Mouse (Mus musculus): Measurements from ENCODE around the gene Depdc7. TPM values are rescaled to one million over a fixed set of nuclear protein-coding genes. Genes with fewer than 3 reads are reported as not detected.

The Depdc7 gene
- total RNA-seq, 2 experiments from 2014 or later, result 0.89 to 1.2 TPM

DNA sequence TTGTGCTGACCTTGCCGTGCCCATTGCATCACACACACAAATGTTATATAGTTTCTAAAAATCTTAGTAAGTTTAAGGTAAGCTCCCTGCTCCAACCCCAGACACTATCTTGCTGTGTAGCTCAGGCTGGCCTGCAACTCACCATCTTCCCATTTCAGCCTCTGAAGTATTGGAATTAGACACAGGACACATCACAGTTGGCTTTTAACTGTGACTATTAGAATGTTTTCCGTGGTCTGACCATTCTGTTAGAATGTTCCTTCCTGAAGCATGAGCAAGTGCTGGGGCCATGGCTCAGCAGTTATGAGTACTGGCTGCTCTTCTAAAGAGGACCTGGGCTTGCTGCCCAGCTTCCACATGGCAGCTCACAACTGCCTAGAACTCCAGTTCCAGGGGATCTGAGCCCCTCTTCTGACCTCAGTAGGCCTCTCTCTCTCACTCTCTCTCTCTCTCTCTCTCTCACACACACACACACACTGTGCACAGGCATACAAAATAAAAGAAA lies 25.4 kb downstream of the Depdc7 start:
- no peak for DNase-seq
- intact Hi-C loops (cut with DNase I), result no loop called here

DNA sequence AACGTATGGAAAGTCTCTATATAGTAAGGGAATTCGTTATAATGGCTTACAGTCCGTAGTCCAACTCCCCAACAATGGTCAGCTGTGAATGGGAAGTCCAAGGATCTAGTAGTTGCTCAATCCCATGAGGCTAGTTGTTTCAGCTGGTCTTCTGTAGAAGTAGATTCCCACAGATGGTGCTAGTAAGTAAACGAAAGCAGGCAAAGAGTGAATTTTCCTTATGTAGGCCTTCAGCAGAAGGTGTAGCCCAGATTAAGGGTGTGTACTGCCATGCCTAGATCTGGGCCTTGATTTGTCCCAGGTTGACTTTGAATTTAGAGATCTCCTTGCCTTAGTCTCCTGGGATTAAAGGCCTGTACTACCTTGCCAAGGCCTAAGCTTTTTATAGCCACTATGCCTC lies 26.4 kb downstream of the Depdc7 start, which contains the start of gene Pin1rt1:
TSS of gene Pin1rt1 (minus strand) at position 101 of the 400 bp plus-strand sequence.
- intact Hi-C loops (cut with DNase I), result no loop called here
- no peak for DNase-seq

DNA sequence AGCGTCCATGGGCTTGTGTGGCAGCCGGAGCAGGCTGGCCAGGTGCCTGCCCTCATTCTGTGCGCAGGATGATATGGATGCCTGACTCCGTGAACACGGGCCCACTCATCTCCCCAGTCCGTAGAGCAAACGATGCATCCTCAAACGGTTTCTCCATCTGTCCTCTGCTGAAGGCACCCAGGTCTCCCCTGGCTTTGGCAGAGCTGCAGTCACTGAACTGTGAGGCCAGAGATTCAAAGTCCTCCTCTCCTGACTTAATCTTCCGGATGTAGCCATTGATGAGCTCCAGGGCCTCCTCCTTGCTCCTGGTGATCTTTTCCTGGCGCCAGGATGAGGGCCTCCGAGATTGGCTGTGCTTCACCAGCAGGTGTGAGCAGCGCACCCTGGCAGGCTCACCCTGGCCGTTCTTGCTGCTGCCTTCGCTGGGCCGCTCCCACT lies 28.4 kb downstream of the Depdc7 start:
- intact Hi-C loops (cut with DNase I), result no loop called here
- peak; percentile 63 for DNase-seq

DNA sequence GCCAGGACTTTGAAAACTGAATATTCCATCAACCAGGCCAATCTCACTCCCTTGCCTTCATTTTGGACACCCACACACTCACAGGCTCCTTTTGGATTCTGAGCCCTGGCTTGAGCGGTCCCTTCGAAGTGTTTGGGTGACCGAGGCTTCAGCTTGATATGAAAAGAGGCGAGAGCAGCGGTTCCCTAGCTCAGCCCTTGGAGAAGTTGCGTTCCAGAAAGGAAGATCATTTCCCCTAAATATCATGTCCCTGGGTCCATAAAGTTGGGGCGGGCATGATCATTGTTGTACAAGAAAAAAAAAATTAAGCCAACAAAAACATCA lies 30.2 kb downstream of the Depdc7 start:
- no peak for DNase-seq
- intact Hi-C loops (cut with DNase I), result no loop called here

DNA sequence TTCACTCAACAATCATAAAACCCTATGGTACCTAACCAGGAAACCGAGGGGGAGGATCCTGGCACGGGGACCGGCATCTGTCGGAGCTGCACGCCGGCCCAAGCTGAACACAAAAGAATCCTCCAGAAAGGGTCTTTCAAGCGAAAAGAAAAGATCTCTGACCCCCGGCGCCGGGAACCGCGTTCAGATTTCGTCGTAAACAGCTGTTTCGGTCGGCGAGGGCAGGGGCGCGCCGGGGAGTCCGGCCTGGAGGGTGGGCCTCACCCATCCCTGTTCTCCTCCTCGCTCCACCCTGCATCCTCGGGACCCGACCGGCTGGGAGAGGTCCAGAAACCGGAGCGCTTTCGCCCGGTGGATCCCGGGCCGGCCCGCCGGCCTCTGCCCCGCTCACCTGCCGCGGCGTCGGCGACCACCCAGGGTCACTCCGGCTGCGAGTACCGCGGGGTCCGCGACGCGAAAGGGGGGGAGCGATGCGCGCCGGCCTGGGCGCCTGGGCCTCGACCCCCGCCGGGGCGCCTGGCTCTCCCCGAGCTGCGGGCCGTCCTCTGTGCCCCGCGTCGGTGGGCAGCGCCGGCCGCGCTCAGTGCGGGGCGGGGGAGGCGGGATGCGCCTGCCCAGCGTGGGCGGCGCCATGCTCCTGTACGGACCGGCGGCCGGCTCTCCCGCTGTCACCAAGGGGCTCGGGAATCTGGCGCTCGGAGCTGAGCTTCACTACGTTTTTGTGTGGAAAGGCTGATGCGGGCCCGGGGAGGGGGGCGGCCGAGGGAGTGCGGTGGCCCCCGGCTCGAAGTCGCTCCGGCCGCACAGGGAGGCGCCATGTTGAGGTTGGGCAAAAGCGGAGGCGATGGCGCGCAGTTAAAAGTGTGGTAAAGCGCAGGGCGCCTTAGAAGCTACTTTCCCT lies 30.8 kb downstream of the Depdc7 start, which contains the start of gene Tcp11l1:
TSS of gene Tcp11l1 (minus strand) at position 585 of the 901 bp plus-strand sequence.
- intact Hi-C loops (cut with DNase I), result no loop called here
- DNase-seq, result peak; percentile 68

DNA sequence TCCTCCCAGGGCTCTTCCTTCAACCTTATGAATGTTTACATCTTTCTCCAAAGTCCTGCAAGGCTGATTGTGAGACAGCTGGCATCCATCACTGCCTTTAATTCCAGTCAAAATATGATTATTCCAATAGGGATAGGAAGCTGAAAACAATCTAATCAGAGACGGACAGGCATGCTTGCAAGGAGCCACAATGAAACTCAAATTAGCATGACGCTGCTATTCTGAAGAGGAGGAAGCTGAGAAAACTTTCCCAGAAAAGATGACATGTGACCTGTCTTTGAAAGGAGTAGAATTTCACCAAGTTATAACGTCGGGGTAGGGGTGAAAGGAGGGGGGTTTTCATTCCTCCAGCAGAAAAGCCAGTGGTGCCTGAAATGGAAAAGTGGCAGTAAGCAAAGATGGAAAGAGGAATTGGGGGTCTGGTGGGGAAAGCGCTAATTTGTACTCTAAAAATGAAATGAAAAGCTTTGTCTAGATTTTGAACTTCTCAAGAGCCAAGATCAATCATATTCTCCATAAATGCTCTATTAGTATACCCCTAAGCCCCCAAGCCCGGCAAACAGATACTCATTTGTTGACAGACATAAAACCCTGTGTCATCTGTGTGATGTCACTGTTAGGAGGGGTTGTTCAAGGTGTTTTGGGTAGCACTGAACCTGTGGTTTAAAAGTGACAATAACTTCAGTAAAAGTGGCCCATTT lies 31.9 kb downstream of the Depdc7 start:
- intact Hi-C loops (cut with DNase I), result no loop called here
- DNase-seq, result no peak

DNA sequence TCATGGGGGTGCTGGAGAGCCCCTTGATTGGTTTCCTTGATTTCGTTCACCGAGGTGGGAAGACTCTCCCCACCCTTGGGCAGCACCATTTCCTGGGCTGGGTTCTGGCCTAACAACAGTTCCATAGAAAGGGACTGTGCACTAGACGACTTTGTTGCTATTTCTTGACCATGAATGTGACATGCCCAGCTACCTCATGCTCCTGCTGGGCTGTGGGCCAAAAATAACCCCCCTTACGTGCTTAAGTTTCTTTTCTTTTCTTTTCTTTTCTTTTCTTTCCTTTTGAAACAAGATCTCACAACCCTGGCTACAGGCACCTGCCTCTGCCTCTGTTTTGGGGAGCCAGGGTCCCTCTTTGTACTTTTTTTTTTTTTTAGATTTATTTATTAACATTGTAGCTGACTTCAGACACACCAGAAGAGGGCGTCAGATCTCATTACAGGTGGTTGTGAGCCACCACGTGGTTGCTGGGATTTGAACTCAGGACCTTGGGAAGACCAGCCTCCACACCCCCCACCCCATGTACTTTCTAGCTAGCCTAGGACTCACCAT lies 32.8 kb downstream of the Depdc7 start:
- intact Hi-C loops (cut with DNase I), result no loop called here

DNA sequence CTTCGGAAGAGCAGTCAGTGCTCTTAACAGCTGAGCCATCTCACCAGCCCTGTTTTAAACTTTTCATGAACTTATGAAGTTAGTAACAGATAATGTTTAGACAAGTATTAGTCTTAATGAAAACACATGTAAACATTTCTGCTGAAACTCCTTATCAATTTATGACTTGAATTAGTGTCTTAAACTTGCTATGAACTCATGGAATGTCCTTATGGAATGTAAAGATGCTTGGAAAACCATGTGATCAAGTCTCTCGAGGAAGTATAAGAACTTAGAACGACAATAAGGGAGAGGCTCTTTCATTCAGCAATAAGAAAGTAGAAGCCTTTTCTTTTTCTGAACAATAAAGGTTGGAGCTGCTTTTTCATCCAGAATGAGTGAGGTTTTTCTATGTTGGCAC lies 38.3 kb downstream of the Depdc7 start:
- no peak for DNase-seq
- intact Hi-C loops (cut with DNase I), result no loop called here

More for the DNA sequence above, 32.8 kb downstream of the Depdc7 start:
- no peak for DNase-seq

DNA sequence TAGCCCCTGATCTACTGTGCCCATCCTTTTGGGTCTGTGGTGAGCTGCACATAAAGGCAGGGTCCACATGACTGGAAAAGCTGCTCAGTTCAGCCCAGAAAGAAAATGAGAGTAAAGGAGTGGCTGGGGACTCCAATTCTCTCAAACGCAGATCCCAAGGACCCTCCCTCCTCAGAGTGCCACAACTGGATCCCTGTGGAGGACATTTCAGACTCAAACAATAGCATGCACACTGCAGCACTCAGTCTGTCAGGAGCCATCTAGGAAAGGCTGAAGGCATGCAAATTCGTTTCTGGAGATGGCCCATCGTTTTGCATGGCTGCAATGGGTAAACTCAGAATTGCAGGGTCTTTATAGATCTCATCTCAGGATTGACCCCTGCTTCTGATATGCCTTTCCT lies 39.5 kb downstream of the Depdc7 start:
- DNase-seq, result no peak
- intact Hi-C loops (cut with DNase I), result no loop called here

DNA sequence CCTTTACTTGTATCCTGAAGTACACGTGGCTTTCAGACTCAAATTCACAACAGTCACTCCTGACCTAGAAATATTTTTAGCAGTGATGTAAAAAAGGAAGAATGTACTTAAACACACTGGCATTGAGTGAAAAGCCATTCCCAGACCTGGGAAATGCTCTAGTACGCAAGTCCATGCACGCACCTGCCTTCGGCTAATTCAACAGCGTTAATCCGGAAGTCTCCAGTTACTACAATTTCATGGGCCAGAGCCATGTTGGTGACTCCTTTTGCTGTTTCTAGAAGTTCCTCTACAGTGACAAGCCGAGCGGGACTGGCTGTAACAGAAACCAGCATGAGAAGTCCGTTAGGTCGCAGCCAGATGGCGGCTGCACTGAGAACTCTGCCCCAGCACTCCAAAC lies 43.0 kb downstream of the Depdc7 start:
- no peak for DNase-seq
- intact Hi-C loops (cut with DNase I), result no loop called here

DNA sequence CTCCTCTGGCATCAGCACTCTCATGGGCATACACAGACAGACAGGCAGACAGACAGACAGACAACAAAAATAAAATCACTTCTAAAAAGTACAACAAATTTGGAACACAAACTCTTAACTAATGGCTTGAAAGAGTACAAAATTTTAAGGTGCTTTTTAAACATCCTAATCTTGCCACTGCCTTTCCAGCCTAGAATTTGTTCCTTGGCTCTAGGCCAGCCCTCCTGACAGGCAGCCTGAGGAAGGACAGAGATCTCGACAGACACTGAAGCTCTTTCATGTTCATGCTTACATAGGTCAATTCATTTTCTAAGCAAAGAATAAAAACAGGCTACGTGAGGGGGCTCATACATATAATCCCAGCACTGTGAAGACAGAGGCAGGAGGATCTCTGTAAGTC lies 50.1 kb downstream of the Depdc7 start:
- DNase-seq, result no peak
- intact Hi-C loops (cut with DNase I), result no loop called here

DNA sequence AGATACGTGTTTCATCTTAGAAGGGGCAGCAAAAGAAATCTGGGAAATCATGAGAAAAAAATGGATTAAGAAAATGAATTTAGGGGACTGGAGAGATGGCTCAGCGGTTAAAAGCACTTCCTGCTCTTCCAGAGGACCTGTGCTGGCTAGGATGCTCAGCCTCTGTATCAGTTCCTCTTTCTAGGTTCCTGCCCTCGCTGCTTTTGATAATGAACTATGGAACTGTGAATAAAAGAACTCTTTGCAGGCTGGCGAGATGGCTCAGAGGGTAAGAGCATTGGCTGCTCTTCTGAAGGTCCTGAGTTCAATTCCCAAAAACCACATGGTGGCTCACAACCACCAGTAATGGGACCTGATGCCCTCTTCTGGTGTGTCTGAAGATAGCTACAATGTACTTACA lies 52.0 kb downstream of the Depdc7 start:
- DNase-seq, result no peak

DNA sequence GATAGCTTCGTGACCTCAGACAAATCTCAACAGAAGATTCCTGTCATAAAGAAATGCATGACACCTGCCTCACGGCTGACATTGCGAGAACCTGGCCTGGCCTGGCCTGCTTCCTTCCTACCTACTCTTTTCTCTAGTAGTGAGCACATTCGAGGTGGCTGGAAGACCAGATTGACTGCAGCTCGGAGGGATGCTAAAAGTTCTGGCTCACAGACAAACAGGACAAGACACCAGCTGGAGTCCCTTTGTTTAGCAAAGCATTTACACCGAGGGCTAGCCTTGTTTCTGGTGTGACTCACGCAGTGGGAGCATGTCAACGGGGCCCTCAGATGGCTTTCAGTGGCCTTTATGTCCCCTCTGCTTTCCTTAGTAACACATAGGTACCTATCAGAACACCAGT lies 54.0 kb downstream of the Depdc7 start:
- no peak for DNase-seq
- intact Hi-C loops (cut with DNase I), result loop anchor here (5.0 kb wide), 1 partner anchor 89 kb away; no protein-coding TSS in a partner anchor

More for the DNA sequence above, 52.0 kb downstream of the Depdc7 start:
- intact Hi-C loops (cut with DNase I), result no loop called here

DNA sequence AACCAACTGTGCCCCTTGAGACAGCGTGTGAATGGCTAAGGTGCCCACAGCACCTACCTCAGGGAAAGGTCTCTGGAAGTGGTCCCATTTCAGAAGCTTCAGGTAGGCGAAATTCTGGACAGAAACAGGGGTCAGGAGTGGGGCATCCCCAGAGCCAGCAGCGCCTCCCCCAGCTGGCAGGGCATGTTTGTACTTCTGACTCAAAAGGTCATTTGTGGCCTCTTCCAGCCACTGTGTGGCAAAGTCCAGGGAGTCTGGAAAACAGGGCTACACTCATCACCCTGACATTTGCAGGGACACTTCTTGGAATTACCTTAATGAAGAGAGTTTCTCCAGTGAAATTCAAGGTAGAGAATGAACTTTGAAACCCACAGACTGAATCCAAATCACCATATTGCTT lies 54.4 kb downstream of the Depdc7 start:
- intact Hi-C loops (cut with DNase I), result loop anchor here (5.0 kb wide), 1 partner anchor 89 kb away; no protein-coding TSS in a partner anchor

DNA sequence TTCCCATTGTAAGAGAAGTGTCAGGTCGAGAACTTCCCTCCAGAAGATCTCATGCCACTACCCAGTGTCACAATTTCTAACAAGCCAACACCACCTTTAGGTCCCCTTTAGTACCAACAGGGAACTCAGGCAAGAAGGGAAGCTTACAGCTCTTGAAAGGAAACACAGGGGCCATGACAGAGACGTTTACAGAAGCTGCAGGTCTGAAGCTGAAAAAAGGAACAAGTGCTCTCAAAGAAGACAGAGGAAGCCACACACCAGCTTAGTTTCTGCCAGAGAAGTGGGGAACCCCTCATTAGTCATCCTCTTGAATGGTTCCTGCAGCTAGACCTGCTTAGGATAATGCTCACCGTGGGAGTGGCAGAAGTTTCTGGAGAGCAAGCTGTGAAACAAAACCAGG lies 55.4 kb downstream of the Depdc7 start:
- intact Hi-C loops (cut with DNase I), result loop anchor here (5.0 kb wide), 1 partner anchor 90 kb away; no protein-coding TSS in a partner anchor
- no peak for DNase-seq

More for the DNA sequence above, 54.4 kb downstream of the Depdc7 start:
- DNase-seq, result no peak

DNA sequence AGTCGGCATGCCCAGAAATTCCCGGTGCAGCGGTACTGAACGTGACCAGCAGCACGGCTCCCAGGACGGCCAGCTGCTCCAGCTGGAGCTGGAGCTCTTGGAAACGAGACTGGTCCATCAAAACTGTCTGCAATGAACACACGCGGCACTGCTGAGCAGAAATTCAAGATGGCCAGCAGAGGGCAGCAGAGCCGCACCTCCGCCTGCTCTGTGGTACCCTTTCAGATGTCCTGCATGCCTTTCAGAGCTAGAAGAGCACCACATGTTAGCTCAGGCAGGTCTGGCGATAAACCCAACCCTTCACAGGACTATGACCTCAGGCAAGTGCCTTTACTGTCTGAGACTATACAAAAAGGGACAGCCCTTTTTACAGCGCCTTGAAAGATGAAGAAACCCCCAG lies 57.3 kb downstream of the Depdc7 start:
- intact Hi-C loops (cut with DNase I), result loop anchor here (5.0 kb wide), 1 partner anchor 92 kb away; no protein-coding TSS in a partner anchor
- DNase-seq, result peak; percentile 83

DNA sequence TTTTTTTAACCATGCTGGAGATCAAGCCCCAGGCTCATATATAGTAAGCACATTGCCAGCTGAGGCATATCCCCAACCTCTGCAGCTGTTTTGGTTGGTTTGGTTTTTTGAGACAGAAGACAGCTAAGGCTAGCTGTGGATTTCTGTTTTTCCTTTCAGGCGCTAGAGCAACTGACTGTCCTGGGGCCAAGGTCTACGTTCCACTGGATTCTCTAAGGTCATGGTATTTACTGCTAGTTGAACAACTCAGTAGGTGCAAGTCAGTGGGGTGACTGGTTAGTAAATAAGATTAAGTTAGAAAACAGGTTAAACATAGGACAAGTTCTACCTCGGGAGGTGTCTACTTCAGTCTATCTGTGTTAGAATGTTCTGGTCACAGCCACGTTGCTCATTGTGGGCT lies 57.9 kb downstream of the Depdc7 start:
- intact Hi-C loops (cut with DNase I), result loop anchor here (5.0 kb wide), 1 partner anchor 93 kb away; no protein-coding TSS in a partner anchor
- no peak for DNase-seq

DNA sequence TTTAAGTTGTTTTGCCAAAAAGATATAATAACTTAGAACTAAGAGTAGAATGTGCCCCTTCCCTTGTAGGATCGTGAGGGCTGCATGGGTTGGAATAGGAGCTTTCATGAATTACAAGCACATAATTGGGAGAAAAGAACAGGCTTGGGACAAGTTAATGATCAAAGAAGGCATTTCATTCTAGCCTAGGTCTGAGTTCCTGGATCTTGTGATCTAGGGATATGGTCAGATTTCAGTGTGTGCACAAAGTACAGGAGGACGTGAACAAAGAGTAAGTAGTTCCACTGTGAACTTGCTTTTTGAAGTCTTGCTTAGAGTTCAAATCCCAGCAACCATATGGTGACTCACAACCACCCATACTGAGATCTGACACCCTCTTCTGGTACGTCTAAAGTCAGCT lies 65.4 kb downstream of the Depdc7 start:
- intact Hi-C loops (cut with DNase I), result no loop called here
- DNase-seq, result no peak
